Mouse (Mus musculus) intestine, postnatal 0 days (tissue): ENCODE measurements at regions not wholly inside any gene's neighbourhood (a gene's known extent, or its start where the extent isn't known, plus 50 kb on each side); places are given as distances from the start of the nearest gene placed in this dataset.

Experiments used
- ATAC-seq: fragments of 200-750 bp; cut with Nextera tagmentation; 2 replicates; pipeline ENCODE4 v1.8.0; 2017; ENCODE audit warnings: mild to moderate bottlenecking, moderate TSS enrichment, moderate library complexity
- H3K27ac ChIP-seq: fragments of 300-500 bp; sonication (generic); 2 replicates; pipeline ENCODE4 v1.5.1; 2014; ENCODE audit warnings: mild to moderate bottlenecking, low read depth, low read length, moderate library complexity
- H3K27me3 ChIP-seq: fragments of 300-500 bp; sonication (generic); replicated peaks from 2 replicates; pipeline ENCODE4 v1.6.1; 2014; ENCODE audit warnings: low read length, mixed read lengths; ENCODE audit not compliant: control insufficient read depth, insufficient read depth
- H3K36me3 ChIP-seq: fragments of 300-500 bp; sonication (generic); 2 replicates; pipeline ENCODE4 v1.6.1; 2014; ENCODE audit warnings: mild to moderate bottlenecking, moderate library complexity; ENCODE audit not compliant: control insufficient read depth, insufficient read depth
- H3K4me1 ChIP-seq: fragments of 300-500 bp; sonication (generic); replicated peaks from 2 replicates; pipeline ENCODE4 v1.6.1; 2014; ENCODE audit warnings: antibody characterized with exemption, low read length, mixed read lengths; ENCODE audit not compliant: control insufficient read depth, insufficient read depth
- H3K4me2 ChIP-seq: fragments of 300-500 bp; sonication (generic); replicated peaks from 2 replicates; pipeline ENCODE4 v1.6.1; 2014; ENCODE audit warnings: low read depth, mild to moderate bottlenecking, moderate library complexity
- H3K4me3 ChIP-seq: fragments of 300-500 bp; sonication (generic); 2 replicates; pipeline ENCODE4 v1.5.1; 2014; ENCODE audit warnings: low read depth, low read length
- H3K9ac ChIP-seq: fragments of 300-500 bp; sonication (generic); 2 replicates; pipeline ENCODE4 v1.6.1; 2014; ENCODE audit warnings: mild to moderate bottlenecking, low read depth, low read length
- H3K9me3 ChIP-seq: fragments of 300-500 bp; sonication (generic); 2 replicates; pipeline ENCODE4 v1.6.1; 2016; ENCODE audit warnings: mixed run types; ENCODE audit not compliant: control insufficient read depth
- CTCF ChIP-seq: sonication (generic); IDR thresholded peaks from 2 replicates; pipeline ENCODE4 v1.5.1; 2016; ENCODE audit warnings: low read depth, mild to moderate bottlenecking, control low read depth, antibody characterized with exemption, moderate library complexity
- WGBS: fragments of 180-500 bp; shearing (Covaris S2); extraction: QIAGEN DNeasy Blood & Tissue Kit; methylation state at CpG from one replicate; pipeline ENCODE4 v1.1.7; 2014; 5-methylcytosine and 5-hydroxymethylcytosine counted together

DNA sequence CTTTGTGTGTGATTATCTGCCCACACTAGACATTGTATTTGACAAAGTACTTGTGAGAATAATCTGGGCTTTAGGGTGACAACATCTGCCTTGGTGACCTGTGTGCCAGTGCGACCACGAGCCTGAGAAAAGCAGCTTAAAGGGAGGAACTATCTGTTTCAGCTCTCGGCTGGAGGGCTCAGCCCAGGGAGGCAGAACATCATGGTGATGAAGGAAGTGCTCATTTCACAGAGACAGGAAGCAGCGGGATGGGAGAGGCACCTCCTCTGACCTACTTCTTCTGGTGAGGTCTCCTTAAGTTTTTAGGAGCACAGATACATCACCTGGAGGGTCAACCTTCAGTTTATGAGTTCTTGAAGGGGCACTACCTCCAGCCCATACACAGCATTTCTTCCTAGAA lies 89.8 kb downstream of the Kif26a start:
- no peak for ATAC-seq
- H3K4me1 ChIP-seq = no peaks in the 10 kb centered on the region

DNA sequence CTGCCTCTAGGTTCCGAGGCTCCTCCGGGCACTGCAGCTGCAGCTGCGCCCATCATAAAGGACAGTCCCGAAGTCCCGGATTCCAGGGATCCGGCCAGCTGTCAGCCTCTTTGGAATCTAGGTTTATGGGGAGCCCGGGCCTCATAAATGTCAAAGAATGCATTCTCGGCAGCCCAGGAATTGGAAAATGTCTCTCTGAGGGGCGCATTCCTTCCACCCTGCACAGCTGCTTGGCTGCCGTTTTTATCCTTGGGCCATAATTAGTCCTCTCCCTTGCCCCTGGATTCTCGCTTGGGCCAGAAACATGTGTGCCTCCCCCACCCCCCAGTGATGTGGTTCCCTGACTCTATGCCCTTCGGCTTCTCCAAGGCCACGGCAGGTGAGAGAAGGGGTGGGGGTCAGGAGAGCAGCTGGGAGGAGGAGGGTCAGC lies 91.1 kb downstream of the Kif26a start:
- Histone ChIP-seq H3K9ac (no peak overlapping the region), H3K4me1 (no peaks in the 10 kb centered on the region), H3K27me3 (no peaks in the 10 kb centered on the region), H3K27ac (no peak overlapping the region), H3K36me3 (no peaks in the 10 kb centered on the region), H3K9me3 (no peaks in the 10 kb centered on the region), H3K4me3 (no peak overlapping the region), H3K4me2 (no peak overlapping the region)
- 28% methylated on average over 13 of the region's 13 CpGs for WGBS
- ATAC-seq = no peak
- TF ChIP-seq CTCF = no peak

More for the DNA sequence above, 89.8 kb downstream of the Kif26a start:
- H3K9ac ChIP-seq = no peak overlapping the region
- H3K27ac ChIP-seq = no peak overlapping the region
- no peaks in the 10 kb centered on the region for H3K9me3 ChIP-seq
- 67% methylated on average over 4 of the region's 4 CpGs for WGBS
- no peak overlapping the region for H3K4me2 ChIP-seq
- TF ChIP-seq CTCF = no peak
- no peaks in the 10 kb centered on the region for H3K27me3 ChIP-seq
- H3K4me3 ChIP-seq = no peak overlapping the region
- H3K36me3 ChIP-seq = no peaks in the 10 kb centered on the region

DNA sequence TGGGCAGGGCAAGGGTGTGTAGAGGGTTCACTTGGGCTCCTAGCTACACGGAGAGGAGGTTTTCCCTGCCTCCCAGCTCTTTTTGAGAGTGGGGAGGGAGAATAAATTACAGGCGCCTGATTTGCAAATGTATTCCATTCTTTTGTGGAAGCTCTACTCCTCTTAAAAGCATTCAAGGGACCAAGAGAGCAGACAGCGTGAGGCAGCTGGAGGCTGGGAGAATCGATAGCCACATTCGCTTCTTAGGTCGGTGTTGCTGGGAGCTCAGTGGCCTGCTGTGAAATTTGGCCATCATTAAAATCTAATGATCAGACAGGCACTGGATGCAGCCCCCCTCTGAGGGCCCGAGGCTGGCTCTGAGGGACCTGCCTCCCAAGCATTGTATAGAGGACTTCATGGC lies 92.8 kb downstream of the Kif26a start:
- H3K9ac ChIP-seq = no peak overlapping the region
- H3K4me1 ChIP-seq = no peaks in the 10 kb centered on the region
- WGBS = 43% methylated on average over 7 of the region's 7 CpGs
- H3K4me2 ChIP-seq = no peak overlapping the region
- no peaks in the 10 kb centered on the region for H3K36me3 ChIP-seq
- H3K4me3 ChIP-seq = no peak overlapping the region
- no peak for TF ChIP-seq CTCF
- no peak for ATAC-seq
- H3K27me3 ChIP-seq = no peaks in the 10 kb centered on the region
- H3K9me3 ChIP-seq = no peaks in the 10 kb centered on the region
- no peak overlapping the region for H3K27ac ChIP-seq

DNA sequence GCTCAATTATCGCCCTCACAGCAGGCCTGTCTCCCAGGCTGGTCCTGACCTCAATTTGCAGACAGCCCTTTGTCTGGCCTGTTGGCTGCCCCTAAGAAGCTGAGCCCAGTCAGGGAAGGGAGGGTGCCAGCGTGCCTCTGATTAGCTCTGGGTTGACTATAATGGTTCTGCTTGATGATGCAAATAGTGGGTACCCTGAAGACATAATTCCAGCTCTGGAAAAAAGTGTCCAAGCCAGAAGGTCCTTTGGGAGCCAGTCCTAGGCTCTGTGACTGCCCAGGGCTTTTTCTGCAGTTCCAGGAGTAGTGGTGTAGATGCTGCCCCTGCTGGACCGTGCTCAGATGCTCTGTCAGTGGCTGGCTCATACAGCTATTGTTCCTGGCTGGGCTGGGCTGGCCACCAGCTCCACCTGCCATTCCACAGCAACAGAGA lies 95.7 kb downstream of the Kif26a start:
- WGBS = 26% methylated on average over 3 of the region's 3 CpGs
- H3K4me2 ChIP-seq = no peak overlapping the region
- no peak overlapping the region for H3K4me3 ChIP-seq
- H3K27ac ChIP-seq = no peak overlapping the region
- no peaks in the 10 kb centered on the region for H3K9me3 ChIP-seq
- no peak overlapping the region for H3K9ac ChIP-seq
- ATAC-seq = no peak
- H3K4me1 ChIP-seq = no peaks in the 10 kb centered on the region
- no peaks in the 10 kb centered on the region for H3K36me3 ChIP-seq
- no peaks in the 10 kb centered on the region for H3K27me3 ChIP-seq
- TF ChIP-seq CTCF = no peak

DNA sequence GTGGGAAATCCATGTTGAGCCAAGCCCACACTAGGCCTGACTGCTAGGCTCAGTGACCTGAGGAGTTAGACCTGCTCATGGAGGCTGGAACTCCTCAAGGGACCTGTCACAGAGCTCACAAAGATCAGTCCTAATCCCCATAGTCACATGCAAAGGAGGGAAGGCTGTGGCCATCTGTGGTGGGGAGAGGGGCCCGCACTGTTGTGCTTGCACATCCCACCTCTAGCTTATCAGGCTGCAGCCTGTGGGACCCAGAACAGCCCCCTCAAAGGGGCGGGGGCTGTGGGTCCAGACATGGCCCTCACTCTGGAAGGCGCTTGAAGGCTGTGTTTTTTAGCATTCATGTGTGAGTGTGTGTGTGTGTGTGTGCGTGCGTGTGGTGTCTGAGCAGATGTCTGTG lies 97.2 kb downstream of the Kif26a start:
- H3K27ac ChIP-seq = no peak overlapping the region
- 78% methylated on average over 5 of the region's 5 CpGs for WGBS
- no peak for ATAC-seq

DNA sequence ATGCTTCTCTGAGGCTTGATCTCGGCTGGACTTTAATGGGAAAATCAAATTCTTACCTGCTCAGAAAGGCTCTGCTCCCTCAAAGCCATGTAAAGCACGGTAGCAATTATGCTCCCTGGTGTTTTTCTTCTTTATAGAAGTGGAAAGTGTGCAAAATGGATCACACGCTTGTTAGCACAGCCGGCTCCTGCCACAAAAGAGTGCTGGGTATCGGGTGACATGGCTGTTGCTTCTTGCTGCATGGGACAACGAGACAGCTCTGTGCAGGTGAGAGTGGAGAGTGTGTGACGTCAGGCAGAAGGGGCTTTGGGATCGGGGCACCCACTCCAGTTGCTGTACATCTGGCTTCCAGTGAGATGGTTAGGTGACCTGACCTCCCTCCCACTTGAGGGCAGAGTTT lies 104.9 kb downstream of the Kif26a start:
- H3K27ac ChIP-seq = no peak overlapping the region
- no peaks in the 10 kb centered on the region for H3K36me3 ChIP-seq
- no peak for TF ChIP-seq CTCF
- no peaks in the 10 kb centered on the region for H3K27me3 ChIP-seq
- H3K4me3 ChIP-seq = no peak overlapping the region
- WGBS = 81% methylated on average over 8 of the region's 8 CpGs
- H3K4me1 ChIP-seq = no peaks in the 10 kb centered on the region
- H3K4me2 ChIP-seq = no peak overlapping the region
- no peaks in the 10 kb centered on the region for H3K9me3 ChIP-seq
- no peak for ATAC-seq
- no peak overlapping the region for H3K9ac ChIP-seq

More for the DNA sequence above, 97.2 kb downstream of the Kif26a start:
- no peaks in the 10 kb centered on the region for H3K27me3 ChIP-seq
- H3K4me2 ChIP-seq = no peak overlapping the region
- no peak for TF ChIP-seq CTCF
- no peaks in the 10 kb centered on the region for H3K4me1 ChIP-seq
- H3K9me3 ChIP-seq = no peaks in the 10 kb centered on the region
- no peak overlapping the region for H3K9ac ChIP-seq
- H3K36me3 ChIP-seq = no peaks in the 10 kb centered on the region
- H3K4me3 ChIP-seq = no peak overlapping the region

DNA sequence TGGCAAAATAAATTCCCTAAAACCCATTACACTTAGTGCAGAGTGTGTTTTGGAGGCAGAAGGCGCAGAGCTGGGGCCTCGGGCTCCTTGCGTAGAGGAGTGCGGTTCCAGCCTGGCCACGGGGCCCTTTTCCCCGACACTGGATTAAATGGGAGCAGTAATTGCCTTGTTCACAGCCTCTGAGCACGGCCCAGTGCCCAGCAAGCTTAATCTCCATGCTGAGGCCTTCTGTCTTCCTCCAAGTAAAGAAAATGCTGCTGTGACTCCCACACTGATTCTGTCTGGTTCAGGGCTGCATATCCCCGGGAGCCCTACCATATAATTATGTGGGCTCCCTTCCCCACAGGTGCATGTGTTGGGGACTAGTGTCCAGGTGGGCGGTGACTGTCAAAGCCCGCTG lies 107.5 kb downstream of the Kif26a start:
- Histone ChIP-seq H3K4me2 (no peak overlapping the region), H3K27ac (no peak overlapping the region), H3K9ac (no peak overlapping the region), H3K9me3 (no peaks in the 10 kb centered on the region), H3K36me3 (no peaks in the 10 kb centered on the region), H3K4me1 (no peaks in the 10 kb centered on the region), H3K4me3 (no peak overlapping the region), H3K27me3 (no peaks in the 10 kb centered on the region)
- ATAC-seq = no peak
- no peak for TF ChIP-seq CTCF
- WGBS = 82% methylated on average over 10 of the region's 10 CpGs
